Mouse (Mus musculus) heart, adult 11 months (tissue): ENCODE measurements at regions not wholly inside any gene's neighbourhood (a gene's known extent, or its start where the extent isn't known, plus 50 kb on each side); places are given as distances from the start of the nearest gene placed in this dataset.

Experiments
- DNase-seq: peaks from one replicate; pipeline ENCODE4 v3.0.0; 2022

GRCm38 (mm10) chr3:126295932-126296331 lies 67.6 kb upstream of the Arsj start:
- no peak for DNase-seq

DNA sequence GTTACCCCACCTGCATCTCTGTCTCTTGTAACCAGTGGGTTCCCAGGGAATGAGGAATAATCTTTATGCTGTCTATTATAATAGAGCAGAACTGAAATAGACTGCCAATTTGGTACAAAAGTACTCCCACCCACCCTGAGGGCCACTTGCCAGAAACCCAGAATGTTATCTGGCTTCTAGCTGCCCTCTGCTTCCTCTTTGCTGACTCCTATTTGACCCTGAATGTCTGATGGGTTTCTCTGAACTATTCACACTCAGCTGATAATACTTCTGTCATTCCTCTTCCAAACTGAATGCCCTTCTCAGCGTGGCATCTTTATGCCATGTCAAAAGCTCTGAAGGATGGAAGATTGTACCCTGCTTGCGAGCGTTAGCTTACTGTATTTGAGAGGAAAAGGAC lies 64.2 kb upstream of the Arsj start:
- DNase-seq, result no peak

DNA sequence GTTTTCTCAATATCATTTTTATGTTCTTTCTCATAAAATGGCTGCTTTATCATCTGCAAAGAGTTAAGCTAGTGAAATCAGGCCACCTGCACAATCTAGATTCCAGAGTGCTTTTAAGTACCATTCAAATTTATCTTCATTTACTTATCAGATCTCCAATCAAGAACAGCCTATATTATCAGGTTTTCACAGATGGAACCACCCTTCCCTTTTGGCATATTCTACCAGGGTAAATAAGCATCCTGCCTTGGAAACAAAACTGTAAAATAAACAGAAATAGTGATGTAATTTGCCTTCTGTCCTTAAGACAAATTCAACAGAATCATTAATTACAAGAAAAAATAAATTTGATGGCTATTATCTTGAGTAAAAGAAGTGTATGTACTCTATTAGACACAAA lies 55.2 kb upstream of the Arsj start:
- DNase-seq, result no peak
